Mouse (Mus musculus) layer of hippocampus, postnatal 14 days (tissue): ENCODE measurements at regions not wholly inside any gene's neighbourhood (a gene's known extent, or its start where the extent isn't known, plus 50 kb on each side); places are given as distances from the start of the nearest gene placed in this dataset.
A peak's percentile ranks its signal among the peaks of the same experiment; 100 is the strongest.

Experiments
- DNase-seq, 2 experiments: peaks; one replicate each; pipeline ENCODE4 v3.0.0; 2021 to 2022; ENCODE audit warnings: low spot score in 2 of 2, mixed read lengths in 1 of 2

DNA sequence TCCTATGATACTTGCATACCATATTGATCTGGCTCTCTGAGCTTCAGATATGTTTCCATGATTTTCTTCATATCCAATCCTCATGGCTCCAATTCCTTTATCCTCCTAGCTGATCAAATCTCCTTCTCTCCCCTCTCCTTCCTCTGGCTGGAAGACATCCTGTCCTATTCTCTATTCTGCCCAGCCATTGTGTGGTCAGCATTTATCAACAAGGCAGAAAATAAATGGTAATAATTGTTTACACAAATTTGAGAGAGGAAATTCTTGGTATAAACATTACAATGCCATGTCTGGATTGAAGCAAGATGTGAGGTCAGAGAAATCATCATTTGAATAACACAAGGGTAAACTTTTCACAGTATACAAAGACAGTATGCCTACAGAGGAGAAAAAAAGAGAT lies 158.2 kb downstream of the Naf1 start:
- no peak for DNase-seq

DNA sequence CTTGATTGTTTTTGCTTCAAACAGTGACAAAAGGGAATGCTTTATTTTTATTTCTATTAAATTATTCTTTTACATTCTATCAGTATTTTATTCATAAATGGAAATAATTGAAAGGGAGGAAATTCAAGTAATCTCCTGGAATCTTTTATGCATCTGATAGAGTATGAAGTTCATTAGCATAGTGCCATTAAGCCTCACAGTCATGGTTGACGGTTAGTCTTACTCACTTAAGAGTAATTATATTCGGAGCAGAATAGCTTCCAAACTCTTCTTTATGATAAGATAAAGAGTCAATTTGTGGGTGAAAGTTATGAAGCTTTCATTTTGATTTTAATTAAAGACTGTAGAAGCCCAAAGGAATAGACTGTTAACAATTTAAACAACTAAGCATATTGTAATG lies 172.8 kb downstream of the Naf1 start:
- no peak for DNase-seq

DNA sequence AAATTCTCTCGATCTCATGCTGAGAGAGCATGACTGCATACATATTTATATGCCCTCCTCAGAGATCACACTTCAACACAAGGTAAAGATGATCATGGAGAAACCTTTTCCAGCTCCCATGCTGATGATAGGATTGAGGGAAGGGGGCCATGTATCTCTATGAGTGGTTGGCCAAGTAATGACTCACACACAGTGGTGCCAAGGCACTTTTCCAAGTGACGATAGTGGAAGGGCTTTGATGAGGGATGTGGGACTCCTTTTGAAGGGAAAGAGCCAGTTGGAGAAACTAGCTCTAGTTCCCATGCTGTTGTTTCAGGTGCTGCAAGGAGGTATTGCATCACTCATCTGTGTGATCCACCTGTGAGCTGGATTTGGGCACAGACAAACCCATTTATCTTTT lies 201.5 kb downstream of the Naf1 start:
- DNase-seq = peak in 1 of 2 experiments; percentile 7

GRCm38 (mm10) chr8:67068036-67068721 lies 208.2 kb downstream of the Naf1 start:
- DNase-seq = no peak

DNA sequence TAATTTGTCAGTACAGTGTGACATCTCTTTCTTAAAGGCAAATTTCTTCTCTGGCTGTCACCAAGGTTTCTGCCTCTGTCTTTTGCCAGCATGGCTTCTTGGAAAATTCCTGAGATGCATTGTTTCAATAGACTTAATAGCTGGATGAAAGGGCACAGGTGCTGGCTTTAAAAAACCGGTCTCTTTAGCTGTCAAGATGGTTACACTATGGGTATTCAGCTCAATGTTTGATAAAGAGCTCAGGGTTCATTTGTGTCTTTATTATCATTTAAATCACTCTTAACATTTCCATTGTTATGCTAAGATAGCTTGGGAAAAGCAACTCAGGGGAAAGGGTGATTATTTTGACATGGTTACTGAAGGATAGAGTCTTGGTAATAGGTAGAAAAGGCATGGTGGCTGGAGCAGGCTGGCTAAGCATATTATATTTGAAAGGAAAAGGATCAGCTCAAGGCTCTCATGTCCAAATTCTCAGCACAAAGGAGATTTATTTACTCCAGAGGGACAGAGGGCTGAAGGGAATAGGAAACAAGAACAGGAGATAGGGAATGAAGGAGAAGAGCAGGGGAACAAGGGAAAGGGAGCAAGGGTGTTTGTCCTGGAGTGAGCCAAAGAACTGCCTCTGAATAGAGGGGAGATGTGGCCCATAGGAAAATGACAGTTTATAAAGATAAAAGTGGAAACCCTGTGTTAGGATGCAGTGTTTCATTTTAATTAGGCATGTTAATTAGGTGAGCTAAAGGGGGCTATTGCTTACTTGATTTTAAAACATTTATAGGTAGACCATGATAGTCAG lies 226.4 kb downstream of the Naf1 start:
- no peak for DNase-seq
